Mouse (Mus musculus): ENCODE results near the gene Serinc5. TPM values are rescaled to one million over a fixed set of nuclear protein-coding genes. Genes with fewer than 3 reads are reported as not detected.
"Not testable (repeated sequence)": the region's sequence is repeated elsewhere in the genome, so short reads cannot be mapped to it uniquely, and the experiment has no call there.

The Serinc5 gene
- polyA plus RNA-seq, 1 experiment from 2014 or later: 10.4 TPM

DNA sequence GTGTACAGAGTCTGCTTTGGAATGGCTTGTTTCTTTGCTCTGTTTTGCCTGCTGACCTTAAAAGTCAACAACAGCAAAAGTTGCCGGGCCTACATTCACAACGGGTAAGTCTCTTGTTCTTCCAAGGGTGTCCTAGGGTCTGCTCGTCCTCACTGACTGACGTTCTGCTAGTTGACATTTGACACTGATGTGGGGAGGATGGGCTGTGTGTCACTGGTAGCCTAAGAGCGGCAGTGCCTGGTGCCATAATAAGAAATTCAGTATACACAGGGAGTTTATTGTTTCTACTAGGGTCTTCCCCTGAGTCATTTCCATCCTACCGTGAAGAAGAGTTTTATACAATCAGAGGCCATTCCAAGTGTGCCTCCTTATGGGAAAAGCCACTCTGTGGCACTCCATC lies 71.9 kb downstream of the Serinc5 start:
- Histone ChIP-seq H3K27ac (ENCODE audit: low read depth, low read length) (no peak overlapping the region), H3K36me3 (ENCODE audit: control insufficient read depth, insufficient read depth, low read length) (no peaks in the 10 kb centered on the region), H3K27me3 (ENCODE audit: control insufficient read depth, insufficient read depth, low read length) (no peaks in the 10 kb centered on the region), H3K4me1 (replicated peaks; ENCODE audit: control insufficient read depth, insufficient read depth, low read length) (peaks cover 3% of the 10 kb centered on the region; the same call in 1 of the 2 replicates), H3K9ac (ENCODE audit: low read depth, low read length) (no peak overlapping the region), H3K9me3 (ENCODE audit: control insufficient read depth, low read length) (no peaks in the 10 kb centered on the region), H3K4me2 (replicated peaks; ENCODE audit: low read depth, low read length) (no peak overlapping the region), H3K4me3 (ENCODE audit: low read depth, low read length) (no peak overlapping the region)
- 13% methylated on average over 6 of the region's 6 CpGs for WGBS
- DNase-seq (ENCODE audit: low spot score): no peak
- no peak for ATAC-seq (ENCODE audit: low FRiP score)

DNA sequence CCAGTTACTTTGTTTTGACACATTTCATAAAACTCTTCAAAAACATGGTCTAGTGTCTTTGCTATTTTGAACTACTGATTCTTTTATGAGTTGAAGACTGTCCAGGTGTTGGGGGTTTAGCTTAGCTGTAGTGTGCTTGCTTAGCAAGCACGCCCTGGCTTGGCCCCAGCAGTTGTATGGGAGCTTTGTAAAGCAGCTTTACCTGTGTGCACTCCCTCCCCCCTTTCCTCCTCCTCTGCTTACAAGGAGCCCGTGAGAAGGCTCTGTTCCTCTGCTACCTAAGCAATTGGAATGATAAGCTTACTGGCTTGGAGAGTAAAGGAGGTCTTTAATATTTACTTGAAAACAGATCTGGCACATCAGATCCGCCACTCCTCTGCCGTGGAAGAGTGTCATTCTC lies 72.6 kb downstream of the Serinc5 start:
- peaks cover 3% of the 10 kb centered on the region; the same call in 1 of the 2 replicates for H3K4me1 ChIP-seq (replicated peaks; ENCODE audit: control insufficient read depth, insufficient read depth, low read length)
- H3K9me3 ChIP-seq (ENCODE audit: control insufficient read depth, low read length): no peaks in the 10 kb centered on the region
- H3K27me3 ChIP-seq (ENCODE audit: control insufficient read depth, insufficient read depth, low read length): no peaks in the 10 kb centered on the region
- H3K9ac ChIP-seq (ENCODE audit: low read depth, low read length): no peak overlapping the region
- WGBS: 75% methylated on average over 4 of the region's 4 CpGs
- no peak overlapping the region for H3K4me3 ChIP-seq (ENCODE audit: low read depth, low read length)
- no peak overlapping the region for H3K27ac ChIP-seq (ENCODE audit: low read depth, low read length)
- no peaks in the 10 kb centered on the region for H3K36me3 ChIP-seq (ENCODE audit: control insufficient read depth, insufficient read depth, low read length)
- ATAC-seq (ENCODE audit: low FRiP score) (no peak), DNase-seq (ENCODE audit: low spot score) (no peak)
- H3K4me2 ChIP-seq (replicated peaks; ENCODE audit: low read depth, low read length): no peak overlapping the region

GRCm38 (mm10) chr13:92684310-92684709 lies 73.4 kb downstream of the Serinc5 start:
- Histone ChIP-seq H3K4me3 (ENCODE audit: low read depth, low read length) (no peak overlapping the region), H3K9ac (ENCODE audit: low read depth, low read length) (no peak overlapping the region), H3K27me3 (ENCODE audit: control insufficient read depth, insufficient read depth, low read length) (no peaks in the 10 kb centered on the region), H3K27ac (ENCODE audit: low read depth, low read length) (no peak overlapping the region), H3K4me2 (replicated peaks; ENCODE audit: low read depth, low read length) (no peak overlapping the region), H3K9me3 (ENCODE audit: control insufficient read depth, low read length) (no peaks in the 10 kb centered on the region), H3K36me3 (ENCODE audit: control insufficient read depth, insufficient read depth, low read length) (no peaks in the 10 kb centered on the region), H3K4me1 (replicated peaks; ENCODE audit: control insufficient read depth, insufficient read depth, low read length) (peaks cover 3% of the 10 kb centered on the region; the same call in 1 of the 2 replicates)
- ATAC-seq (ENCODE audit: low FRiP score) (no peak), DNase-seq (ENCODE audit: low spot score) (no peak)
- 84% methylated on average over 4 of the region's 4 CpGs for WGBS

DNA sequence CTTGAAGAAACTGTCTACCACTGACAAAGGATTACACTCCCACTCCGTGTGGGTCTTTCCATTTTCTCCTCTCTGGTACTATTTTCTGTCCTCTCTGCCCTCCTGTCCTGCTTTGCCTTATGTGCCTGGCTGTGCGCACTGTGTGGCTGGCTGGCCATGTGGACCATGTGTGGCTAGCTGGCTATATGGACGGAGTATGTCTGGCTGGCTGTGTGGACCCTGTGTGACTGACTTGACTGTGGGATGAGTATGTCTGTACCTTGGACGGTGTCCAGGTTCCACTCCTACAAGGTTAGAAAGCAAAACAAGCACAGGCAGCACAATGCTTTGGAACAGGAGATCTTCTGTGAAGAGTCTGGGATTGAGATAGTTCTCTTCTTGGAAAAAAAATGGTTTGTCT lies 74.4 kb downstream of the Serinc5 start:
- H3K4me2 ChIP-seq (replicated peaks; ENCODE audit: low read depth, low read length): no peak overlapping the region
- 93% methylated on average over 4 of the region's 4 CpGs for WGBS
- H3K4me1 ChIP-seq (replicated peaks; ENCODE audit: control insufficient read depth, insufficient read depth, low read length): peaks cover 3% of the 10 kb centered on the region; the same call in 1 of the 2 replicates
- no peak overlapping the region for H3K27ac ChIP-seq (ENCODE audit: low read depth, low read length)
- H3K4me3 ChIP-seq (ENCODE audit: low read depth, low read length): no peak overlapping the region
- no peaks in the 10 kb centered on the region for H3K36me3 ChIP-seq (ENCODE audit: control insufficient read depth, insufficient read depth, low read length)
- H3K27me3 ChIP-seq (ENCODE audit: control insufficient read depth, insufficient read depth, low read length): no peaks in the 10 kb centered on the region
- H3K9ac ChIP-seq (ENCODE audit: low read depth, low read length): no peak overlapping the region
- no peaks in the 10 kb centered on the region for H3K9me3 ChIP-seq (ENCODE audit: control insufficient read depth, low read length)
- DNase-seq (ENCODE audit: low spot score) (no peak), ATAC-seq (ENCODE audit: low FRiP score) (no peak)

DNA sequence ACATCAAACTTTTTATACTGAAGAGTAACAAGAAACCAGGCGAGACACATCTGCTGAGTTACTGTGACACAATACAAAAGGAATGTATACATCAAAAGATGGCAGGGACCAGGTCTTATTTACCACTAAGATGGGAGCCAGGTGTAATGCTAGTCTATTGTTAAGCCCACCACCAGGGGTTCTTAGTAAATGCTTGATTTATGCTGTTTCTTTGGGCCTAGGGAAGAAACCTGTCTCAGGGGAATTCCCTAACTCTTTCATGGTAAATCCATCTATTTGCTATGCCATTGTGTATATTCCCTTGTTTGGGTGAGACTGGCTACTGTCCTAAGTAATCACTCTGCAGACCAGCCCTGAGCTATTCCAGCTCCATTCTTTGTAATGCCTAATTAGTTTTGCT lies 76.3 kb downstream of the Serinc5 start:
- H3K27me3 ChIP-seq (ENCODE audit: control insufficient read depth, insufficient read depth, low read length); DNase-seq (ENCODE audit: low spot score); H3K9me3 ChIP-seq (ENCODE audit: control insufficient read depth, low read length); H3K36me3 ChIP-seq (ENCODE audit: control insufficient read depth, insufficient read depth, low read length); ATAC-seq (ENCODE audit: low FRiP score); H3K4me3 ChIP-seq (ENCODE audit: low read depth, low read length); H3K4me2 ChIP-seq (replicated peaks; ENCODE audit: low read depth, low read length); H3K27ac ChIP-seq (ENCODE audit: low read depth, low read length); H3K4me1 ChIP-seq (replicated peaks; ENCODE audit: control insufficient read depth, insufficient read depth, low read length); H3K9ac ChIP-seq (ENCODE audit: low read depth, low read length): not testable (repeated sequence)
- 79% methylated on average over 1 of the region's 1 CpGs for WGBS

- Histone ChIP-seq H3K4me1 (replicated peaks; ENCODE audit: control insufficient read depth, insufficient read depth, low read length) (no peaks in the 10 kb centered on the region), H3K4me2 (replicated peaks; ENCODE audit: low read depth, low read length) (no peak overlapping the region), H3K9me3 (ENCODE audit: control insufficient read depth, low read length) (no peaks in the 10 kb centered on the region), H3K27me3 (ENCODE audit: control insufficient read depth, insufficient read depth, low read length) (no peaks in the 10 kb centered on the region), H3K4me3 (ENCODE audit: low read depth, low read length) (no peak overlapping the region), H3K27ac (ENCODE audit: low read depth, low read length) (no peak overlapping the region), H3K36me3 (ENCODE audit: control insufficient read depth, insufficient read depth, low read length) (no peaks in the 10 kb centered on the region), H3K9ac (ENCODE audit: low read depth, low read length) (no peak overlapping the region)
- DNase-seq (ENCODE audit: low spot score): no peak
- WGBS: 97% methylated on average over 2 of the region's 2 CpGs
- no peak for ATAC-seq (ENCODE audit: low FRiP score)
Measured at GRCm38 (mm10) chr13:92689061-92689460, 78.2 kb downstream of the Serinc5 start.

DNA sequence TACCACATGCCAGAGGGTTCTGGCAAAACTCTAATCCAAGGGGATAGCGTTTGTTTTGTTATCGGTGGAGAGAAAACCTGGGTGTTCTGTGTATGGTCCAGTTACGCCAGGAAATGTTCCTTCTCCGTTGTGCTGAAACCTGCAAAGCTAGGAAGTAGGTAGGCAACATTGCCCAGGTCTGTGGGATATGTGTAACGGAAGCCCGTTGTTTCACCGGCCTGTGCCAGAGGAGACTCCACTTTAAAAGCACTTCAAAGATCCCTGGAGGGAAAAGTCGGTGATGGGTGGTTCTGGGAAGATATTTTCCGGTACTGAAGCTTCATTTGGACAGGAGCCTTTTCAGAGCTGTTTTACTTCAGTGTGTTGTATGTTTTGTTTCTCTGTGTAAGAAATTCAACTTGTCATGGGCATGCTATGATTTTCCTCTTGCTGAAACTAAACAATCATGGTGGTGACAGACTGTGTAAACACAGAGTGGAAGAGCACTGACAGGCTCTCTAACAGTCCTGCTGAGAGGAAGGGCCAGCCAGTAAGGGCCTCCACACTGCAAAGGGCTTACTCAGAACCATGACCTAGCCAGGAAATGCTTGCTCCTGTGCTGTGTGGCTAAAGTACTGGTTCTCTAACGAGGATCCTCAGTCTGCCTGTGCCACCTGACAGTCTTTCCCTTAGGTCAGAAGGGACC lies 83.1 kb downstream of the Serinc5 start:
- Histone ChIP-seq H3K27me3 (ENCODE audit: control insufficient read depth, insufficient read depth, low read length) (no peaks in the 10 kb centered on the region), H3K4me3 (ENCODE audit: low read depth, low read length) (no peak overlapping the region), H3K9me3 (ENCODE audit: control insufficient read depth, low read length) (no peaks in the 10 kb centered on the region), H3K4me2 (replicated peaks; ENCODE audit: low read depth, low read length) (no peak overlapping the region), H3K36me3 (ENCODE audit: control insufficient read depth, insufficient read depth, low read length) (no peaks in the 10 kb centered on the region), H3K9ac (ENCODE audit: low read depth, low read length) (no peak overlapping the region), H3K4me1 (replicated peaks; ENCODE audit: control insufficient read depth, insufficient read depth, low read length) (no peaks in the 10 kb centered on the region; the same call in 1 of the 2 replicates), H3K27ac (ENCODE audit: low read depth, low read length) (no peak overlapping the region)
- DNase-seq (ENCODE audit: low spot score) (no peak), ATAC-seq (ENCODE audit: low FRiP score) (no peak)
- 69% methylated on average over 10 of the region's 10 CpGs for WGBS

GRCm38 (mm10) chr13:92696491-92696939 lies 85.6 kb downstream of the Serinc5 start:
- Histone ChIP-seq H3K4me3 (ENCODE audit: low read depth, low read length) (no peak overlapping the region), H3K27me3 (ENCODE audit: control insufficient read depth, insufficient read depth, low read length) (0 out of 2 replicates have a peak, but pooled peaks cover 2% of the 10 kb centered on the region), H3K4me1 (replicated peaks; ENCODE audit: control insufficient read depth, insufficient read depth, low read length) (no peaks in the 10 kb centered on the region; the same call in 1 of the 2 replicates), H3K27ac (ENCODE audit: low read depth, low read length) (no peak overlapping the region), H3K9me3 (ENCODE audit: control insufficient read depth, low read length) (no peaks in the 10 kb centered on the region), H3K4me2 (replicated peaks; ENCODE audit: low read depth, low read length) (no peak overlapping the region), H3K9ac (ENCODE audit: low read depth, low read length) (no peak overlapping the region), H3K36me3 (ENCODE audit: control insufficient read depth, insufficient read depth, low read length) (no peaks in the 10 kb centered on the region)
- ATAC-seq (ENCODE audit: low FRiP score): no peak
- WGBS: 53% methylated on average over 5 of the region's 5 CpGs
- no peak for DNase-seq (ENCODE audit: low spot score)

- ATAC-seq (ENCODE audit: low FRiP score) (no peak), DNase-seq (ENCODE audit: low spot score) (no peak)
Measured at GRCm38 (mm10) chr13:92697141-92697540, 86.2 kb downstream of the Serinc5 start.

More at GRCm38 (mm10) chr13:92697141-92697540, 86.2 kb downstream of the Serinc5 start:
- no peak overlapping the region for H3K4me2 ChIP-seq (replicated peaks; ENCODE audit: low read depth, low read length)
- no peaks in the 10 kb centered on the region for H3K9me3 ChIP-seq (ENCODE audit: control insufficient read depth, low read length)
- H3K4me3 ChIP-seq (ENCODE audit: low read depth, low read length): no peak overlapping the region
- 81% methylated on average over 4 of the region's 4 CpGs for WGBS
- no peaks in the 10 kb centered on the region for H3K36me3 ChIP-seq (ENCODE audit: control insufficient read depth, insufficient read depth, low read length)
- no peaks in the 10 kb centered on the region; the same call in 1 of the 2 replicates for H3K4me1 ChIP-seq (replicated peaks; ENCODE audit: control insufficient read depth, insufficient read depth, low read length)
- no peak overlapping the region for H3K27ac ChIP-seq (ENCODE audit: low read depth, low read length)
- H3K9ac ChIP-seq (ENCODE audit: low read depth, low read length): no peak overlapping the region
- 0 out of 2 replicates have a peak, but pooled peaks cover 2% of the 10 kb centered on the region for H3K27me3 ChIP-seq (ENCODE audit: control insufficient read depth, insufficient read depth, low read length)

Data from hindbrain, embryonic 11.5 days (tissue).